Mouse (Mus musculus) megakaryocyte, embryonic 14.5 days (primary cell): ENCODE measurements around the gene Mks1. TPM values are rescaled to one million over a fixed set of nuclear protein-coding genes. Genes with fewer than 3 reads are reported as not detected.

Experiments used
- H3K27me3 ChIP-seq: replicated peaks from 2 replicates; pipeline ENCODE3; 2012; ENCODE audit warnings: inconsistent platforms
- H3K36me3 ChIP-seq: replicated peaks from 2 replicates; pipeline ENCODE3; 2012; ENCODE audit warnings: low read length, inconsistent platforms, mixed read lengths
- H3K4me1 ChIP-seq: 2 replicates; pipeline ENCODE4 v1.6.1; 2012; ENCODE audit warnings: inconsistent platforms
- H3K4me3 ChIP-seq: replicated peaks from 2 replicates; pipeline ENCODE3; 2012; ENCODE audit warnings: moderate library complexity, mild to moderate bottlenecking, inconsistent platforms
- H3K9me3 ChIP-seq: 2 replicates; pipeline ENCODE4 v1.6.1; 2012; ENCODE audit warnings: inconsistent platforms
- FLI1 ChIP-seq: IDR thresholded peaks from 2 replicates; pipeline ENCODE4 v1.6.1; 2012; ENCODE audit warnings: low read length, inconsistent platforms, mixed read lengths
- GATA1 ChIP-seq: IDR thresholded peaks from 3 replicates; pipeline ENCODE4 v1.6.1; 2012; ENCODE audit warnings: mixed read lengths, low read length, inconsistent platforms, borderline replicate concordance
- polyA plus RNA-seq: library from polyadenylated mRNA; stranded (reverse); fragments of >175 nt; gene quantifications from 2 replicates; pipeline ENCODE4 v1.2.3, GENCODE M21; 2012; ENCODE audit warnings: low replicate concordance; ENCODE audit not compliant: insufficient read depth

Gene Mks1
- 3.8 TPM in 1 of 2 replicates, not detected in the other for polyA plus RNA-seq

- Histone ChIP-seq H3K27me3 (peaks cover 16% of the 10 kb centered on the region), H3K9me3 (no peaks in the 10 kb centered on the region), H3K4me1 (peaks cover 16% of the 10 kb centered on the region), H3K4me3 (peak within 1 kb of the TSS; percentile 93), H3K36me3 (peaks cover 18% of the 10 kb centered on the region)
- TF ChIP-seq GATA1 (no peak), FLI1 (no peak)
Observed at GRCm38 (mm10) chr11:87852690-87853596, at the start of gene Mks1. Mks1 (plus strand) TSS chr11:87853215.

GRCm38 (mm10) chr11:87805448-87805847 is 47.6 kb upstream of the Mks1 start:
- H3K36me3 ChIP-seq, result no peaks in the 10 kb centered on the region
- peaks cover 60% of the 10 kb centered on the region for H3K27me3 ChIP-seq
- peaks cover 17% of the 10 kb centered on the region for H3K4me1 ChIP-seq
- no peak for TF ChIP-seq GATA1
- no peak for TF ChIP-seq FLI1
- no peak overlapping the region for H3K4me3 ChIP-seq
- peaks cover 13% of the 10 kb centered on the region for H3K9me3 ChIP-seq

GRCm38 (mm10) chr11:87807433-87807832 is 45.6 kb upstream of the Mks1 start:
- Histone ChIP-seq H3K27me3 (peaks cover 52% of the 10 kb centered on the region), H3K4me3 (no peak overlapping the region), H3K4me1 (peaks cover 15% of the 10 kb centered on the region), H3K9me3 (peaks cover 13% of the 10 kb centered on the region), H3K36me3 (no peaks in the 10 kb centered on the region)
- TF ChIP-seq FLI1 (no peak), GATA1 (no peak)

GRCm38 (mm10) chr11:87808236-87808635 is 44.8 kb upstream of the Mks1 start:
- TF ChIP-seq GATA1 (no peak), FLI1 (no peak)
- Histone ChIP-seq H3K4me3 (peak overlapping the region; percentile 54), H3K4me1 (peaks cover 15% of the 10 kb centered on the region), H3K9me3 (peaks cover 13% of the 10 kb centered on the region), H3K27me3 (peaks cover 44% of the 10 kb centered on the region), H3K36me3 (no peaks in the 10 kb centered on the region)

GRCm38 (mm10) chr11:87811396-87811795 is 41.6 kb upstream of the Mks1 start:
- H3K27me3 ChIP-seq, result peaks cover 52% of the 10 kb centered on the region
- TF ChIP-seq GATA1 (no peak), FLI1 (no peak)
- no peaks in the 10 kb centered on the region for H3K36me3 ChIP-seq
- peaks cover 12% of the 10 kb centered on the region for H3K9me3 ChIP-seq
- peaks cover 15% of the 10 kb centered on the region for H3K4me1 ChIP-seq
- H3K4me3 ChIP-seq, result no peak overlapping the region

- no peak overlapping the region for H3K4me3 ChIP-seq
- peaks cover 72% of the 10 kb centered on the region for H3K27me3 ChIP-seq
- TF ChIP-seq FLI1 (no peak), GATA1 (no peak)
- H3K9me3 ChIP-seq, result no peaks in the 10 kb centered on the region
- H3K4me1 ChIP-seq, result peaks cover 10% of the 10 kb centered on the region
- no peaks in the 10 kb centered on the region for H3K36me3 ChIP-seq
Observed at GRCm38 (mm10) chr11:87814831-87815230, 38.2 kb upstream of the Mks1 start.

GRCm38 (mm10) chr11:87816707-87817442 is 36.1 kb upstream of the Mks1 start:
- Histone ChIP-seq H3K4me1 (peaks cover 10% of the 10 kb centered on the region), H3K36me3 (no peaks in the 10 kb centered on the region), H3K4me3 (peak overlapping the region; percentile 88), H3K9me3 (no peaks in the 10 kb centered on the region), H3K27me3 (peaks cover 76% of the 10 kb centered on the region)
- TF ChIP-seq FLI1 (no peak), GATA1 (no peak)

- H3K9me3 ChIP-seq, result no peaks in the 10 kb centered on the region
- H3K4me1 ChIP-seq, result peaks cover 10% of the 10 kb centered on the region
- H3K4me3 ChIP-seq, result peak overlapping the region; percentile 88
- peaks cover 79% of the 10 kb centered on the region for H3K27me3 ChIP-seq
- no peaks in the 10 kb centered on the region for H3K36me3 ChIP-seq
- TF ChIP-seq GATA1 (no peak), FLI1 (no peak)
Observed at GRCm38 (mm10) chr11:87817443-87817773, 35.6 kb upstream of the Mks1 start.

- peaks cover 90% of the 10 kb centered on the region for H3K27me3 ChIP-seq
- no peak for TF ChIP-seq FLI1
- no peak for TF ChIP-seq GATA1
- peaks cover 10% of the 10 kb centered on the region for H3K4me1 ChIP-seq
- H3K36me3 ChIP-seq, result no peaks in the 10 kb centered on the region
- no peaks in the 10 kb centered on the region for H3K9me3 ChIP-seq
- no peak overlapping the region for H3K4me3 ChIP-seq
Observed at GRCm38 (mm10) chr11:87821502-87821901, 31.5 kb upstream of the Mks1 start.

- Histone ChIP-seq H3K4me1 (no peaks in the 10 kb centered on the region), H3K9me3 (no peaks in the 10 kb centered on the region)
- no peak for TF ChIP-seq GATA1
- TF ChIP-seq FLI1, result no peak
Observed at GRCm38 (mm10) chr11:87828239-87828900, 24.6 kb upstream of the Mks1 start, which contains the start of gene Lpo. Lpo (minus strand) TSS chr11:87828289.

More at GRCm38 (mm10) chr11:87828239-87828900, 24.6 kb upstream of the Mks1 start, which contains the start of gene Lpo:
- Histone ChIP-seq H3K36me3 (no peaks in the 10 kb centered on the region), H3K27me3 (peaks cover 68% of the 10 kb centered on the region), H3K4me3 (no peak within 1 kb of the TSS)
